Mouse (Mus musculus): ENCODE results near the gene Pcdh15. TPM values are rescaled to one million over a fixed set of nuclear protein-coding genes. Genes with fewer than 3 reads are reported as not detected.
A peak's percentile ranks its signal among the peaks of the same experiment; 100 is the strongest.

Gene Pcdh15
- polyA plus RNA-seq, 1 experiment = not detected

GRCm38 (mm10) chr10:73097176-73097575, 2.0 kb upstream of the Pcdh15 start:
- H3K27ac ChIP-seq (ENCODE audit: insufficient read depth, low read length) = no peak overlapping the region
- no peaks in the 10 kb centered on the region for H3K9me3 ChIP-seq (replicated peaks; ENCODE audit: control insufficient read depth, insufficient read depth, low read length, poor library complexity, severe bottlenecking)
- H3K4me3 ChIP-seq (ENCODE audit: low read depth, low read length) = peak overlapping the region; percentile 53
- H3K9ac ChIP-seq (ENCODE audit: low read depth, poor library complexity, severe bottlenecking) = no peak overlapping the region
- TF ChIP-seq CTCF (IDR thresholded peaks at IDR 0.05; ENCODE audit: low read depth, low read length) = no peak
- no peak for TF ChIP-seq EP300 (IDR thresholded peaks at IDR 0.05; ENCODE audit: insufficient read depth, low read depth, low read length)
- TF ChIP-seq POLR2A (IDR thresholded peaks at IDR 0.05; ENCODE audit: insufficient read depth, low read length) = no peak
- no peaks in the 10 kb centered on the region for H3K36me3 ChIP-seq (ENCODE audit: control insufficient read depth, insufficient read depth, low read length, poor library complexity, severe bottlenecking)
- peaks cover 19% of the 10 kb centered on the region for H3K27me3 ChIP-seq (ENCODE audit: control insufficient read depth, insufficient read depth, low read length, poor library complexity, severe bottlenecking)
- no peaks in the 10 kb centered on the region for H3K4me1 ChIP-seq (ENCODE audit: control insufficient read depth, insufficient read depth, low read length)

- peaks cover 19% of the 10 kb centered on the region for H3K27me3 ChIP-seq (ENCODE audit: control insufficient read depth, insufficient read depth, low read length, poor library complexity, severe bottlenecking)
- no peak overlapping the region for H3K4me3 ChIP-seq (ENCODE audit: low read depth, low read length)
These were observed 1.2 kb upstream of the Pcdh15 start for GRCm38 (mm10) chr10:73097979-73098378.

GRCm38 (mm10) chr10:73099846-73100241, 702 bp downstream of the Pcdh15 start:
- H3K27me3 ChIP-seq (ENCODE audit: control insufficient read depth, insufficient read depth, low read length, poor library complexity, severe bottlenecking) = peaks cover 19% of the 10 kb centered on the region
- H3K27ac ChIP-seq (ENCODE audit: insufficient read depth, low read length) = no peak overlapping the region
- H3K9ac ChIP-seq (ENCODE audit: low read depth, poor library complexity, severe bottlenecking) = peak overlapping the region; percentile 56; the same call in 1 of the 2 replicates
- H3K36me3 ChIP-seq (ENCODE audit: control insufficient read depth, insufficient read depth, low read length, poor library complexity, severe bottlenecking) = no peaks in the 10 kb centered on the region
- peak overlapping the region; percentile 89 for H3K4me3 ChIP-seq (ENCODE audit: low read depth, low read length)
- no peaks in the 10 kb centered on the region for H3K4me1 ChIP-seq (ENCODE audit: control insufficient read depth, insufficient read depth, low read length)
- H3K9me3 ChIP-seq (replicated peaks; ENCODE audit: control insufficient read depth, insufficient read depth, low read length, poor library complexity, severe bottlenecking) = no peaks in the 10 kb centered on the region
- TF ChIP-seq POLR2A (IDR thresholded peaks at IDR 0.05; ENCODE audit: insufficient read depth, low read length) (no peak), EP300 (IDR thresholded peaks at IDR 0.05; ENCODE audit: insufficient read depth, low read depth, low read length) (no peak), CTCF (IDR thresholded peaks at IDR 0.05; ENCODE audit: low read depth, low read length) (no peak)

More at GRCm38 (mm10) chr10:73097979-73098378, 1.2 kb upstream of the Pcdh15 start:
- H3K27ac ChIP-seq (ENCODE audit: insufficient read depth, low read length) = no peak overlapping the region
- TF ChIP-seq POLR2A (IDR thresholded peaks at IDR 0.05; ENCODE audit: insufficient read depth, low read length) (no peak), EP300 (IDR thresholded peaks at IDR 0.05; ENCODE audit: insufficient read depth, low read depth, low read length) (no peak), CTCF (IDR thresholded peaks at IDR 0.05; ENCODE audit: low read depth, low read length) (peak; percentile 62)
- H3K9ac ChIP-seq (ENCODE audit: low read depth, poor library complexity, severe bottlenecking) = no peak overlapping the region
- H3K36me3 ChIP-seq (ENCODE audit: control insufficient read depth, insufficient read depth, low read length, poor library complexity, severe bottlenecking) = no peaks in the 10 kb centered on the region
- no peaks in the 10 kb centered on the region for H3K4me1 ChIP-seq (ENCODE audit: control insufficient read depth, insufficient read depth, low read length)
- no peaks in the 10 kb centered on the region for H3K9me3 ChIP-seq (replicated peaks; ENCODE audit: control insufficient read depth, insufficient read depth, low read length, poor library complexity, severe bottlenecking)

GRCm38 (mm10) chr10:73103383-73103994, 4.3 kb downstream of the Pcdh15 start:
- Histone ChIP-seq H3K27me3 (ENCODE audit: control insufficient read depth, insufficient read depth, low read length, poor library complexity, severe bottlenecking) (peaks cover 16% of the 10 kb centered on the region), H3K4me1 (ENCODE audit: control insufficient read depth, insufficient read depth, low read length) (no peaks in the 10 kb centered on the region), H3K9ac (ENCODE audit: low read depth, poor library complexity, severe bottlenecking) (no peak overlapping the region), H3K4me3 (ENCODE audit: low read depth, low read length) (no peak overlapping the region), H3K27ac (ENCODE audit: insufficient read depth, low read length) (no peak overlapping the region), H3K36me3 (ENCODE audit: control insufficient read depth, insufficient read depth, low read length, poor library complexity, severe bottlenecking) (no peaks in the 10 kb centered on the region), H3K9me3 (replicated peaks; ENCODE audit: control insufficient read depth, insufficient read depth, low read length, poor library complexity, severe bottlenecking) (no peaks in the 10 kb centered on the region)
- TF ChIP-seq POLR2A (IDR thresholded peaks at IDR 0.05; ENCODE audit: insufficient read depth, low read length) (no peak), EP300 (IDR thresholded peaks at IDR 0.05; ENCODE audit: insufficient read depth, low read depth, low read length) (no peak), CTCF (IDR thresholded peaks at IDR 0.05; ENCODE audit: low read depth, low read length) (peak; percentile 38)

GRCm38 (mm10) chr10:73105893-73106292, 6.8 kb downstream of the Pcdh15 start:
- peaks cover under 1% of the 10 kb centered on the region; the same call in 1 of the 2 replicates for H3K27me3 ChIP-seq (ENCODE audit: control insufficient read depth, insufficient read depth, low read length, poor library complexity, severe bottlenecking)
- H3K4me1 ChIP-seq (ENCODE audit: control insufficient read depth, insufficient read depth, low read length) = no peaks in the 10 kb centered on the region
- no peak overlapping the region for H3K27ac ChIP-seq (ENCODE audit: insufficient read depth, low read length)
- H3K9ac ChIP-seq (ENCODE audit: low read depth, poor library complexity, severe bottlenecking) = no peak overlapping the region
- no peaks in the 10 kb centered on the region for H3K9me3 ChIP-seq (replicated peaks; ENCODE audit: control insufficient read depth, insufficient read depth, low read length, poor library complexity, severe bottlenecking)
- peak; percentile 83 for TF ChIP-seq CTCF (IDR thresholded peaks at IDR 0.05; ENCODE audit: low read depth, low read length)
- TF ChIP-seq EP300 (IDR thresholded peaks at IDR 0.05; ENCODE audit: insufficient read depth, low read depth, low read length) = no peak
- TF ChIP-seq POLR2A (IDR thresholded peaks at IDR 0.05; ENCODE audit: insufficient read depth, low read length) = no peak
- no peaks in the 10 kb centered on the region for H3K36me3 ChIP-seq (ENCODE audit: control insufficient read depth, insufficient read depth, low read length, poor library complexity, severe bottlenecking)
- H3K4me3 ChIP-seq (ENCODE audit: low read depth, low read length) = no peak overlapping the region

- Histone ChIP-seq H3K9me3 (replicated peaks; ENCODE audit: control insufficient read depth, insufficient read depth, low read length, poor library complexity, severe bottlenecking) (no peaks in the 10 kb centered on the region), H3K4me3 (ENCODE audit: low read depth, low read length) (no peak overlapping the region), H3K27ac (ENCODE audit: insufficient read depth, low read length) (no peak overlapping the region), H3K27me3 (ENCODE audit: control insufficient read depth, insufficient read depth, low read length, poor library complexity, severe bottlenecking) (no peaks in the 10 kb centered on the region), H3K36me3 (ENCODE audit: control insufficient read depth, insufficient read depth, low read length, poor library complexity, severe bottlenecking) (no peaks in the 10 kb centered on the region), H3K4me1 (ENCODE audit: control insufficient read depth, insufficient read depth, low read length) (no peaks in the 10 kb centered on the region), H3K9ac (ENCODE audit: low read depth, poor library complexity, severe bottlenecking) (no peak overlapping the region)
- TF ChIP-seq POLR2A (IDR thresholded peaks at IDR 0.05; ENCODE audit: insufficient read depth, low read length) (no peak), CTCF (IDR thresholded peaks at IDR 0.05; ENCODE audit: low read depth, low read length) (no peak), EP300 (IDR thresholded peaks at IDR 0.05; ENCODE audit: insufficient read depth, low read depth, low read length) (no peak)
These were observed 38.8 kb downstream of the Pcdh15 start for GRCm38 (mm10) chr10:73137985-73138384.

Data from ES-Bruce4 (cell line).